Mouse (Mus musculus) midbrain, embryonic 16.5 days (tissue): ENCODE measurements around the gene Odf3b. TPM values are rescaled to one million over a fixed set of nuclear protein-coding genes. Genes with fewer than 3 reads are reported as not detected.

Experiments used
- ATAC-seq: fragments of 200-750 bp; cut with Nextera tagmentation; 2 replicates; pipeline ENCODE4 v1.8.0; 2017; ENCODE audit warnings: moderate TSS enrichment
- H3K27ac ChIP-seq: fragments of 300-500 bp; sonication (generic); 2 replicates; pipeline ENCODE4 v1.5.1; 2014; ENCODE audit warnings: mild to moderate bottlenecking, low read length, mixed read lengths
- H3K27me3 ChIP-seq: fragments of 300-500 bp; sonication (generic); 2 replicates; pipeline ENCODE4 v1.6.1; 2014; ENCODE audit warnings: low read depth, low read length, mixed read lengths; ENCODE audit not compliant: control insufficient read depth, insufficient read depth
- H3K36me3 ChIP-seq: fragments of 300-500 bp; sonication (generic); 2 replicates; pipeline ENCODE4 v1.6.1; 2014; ENCODE audit warnings: mild to moderate bottlenecking, low read length, moderate library complexity, mixed read lengths; ENCODE audit not compliant: control insufficient read depth, insufficient read depth
- H3K4me1 ChIP-seq: fragments of 300-500 bp; sonication (generic); 2 replicates; pipeline ENCODE4 v1.6.1; 2014; ENCODE audit warnings: mild to moderate bottlenecking, low read length, mixed read lengths; ENCODE audit not compliant: control insufficient read depth, insufficient read depth
- H3K4me2 ChIP-seq: fragments of 300-500 bp; sonication (generic); 2 replicates; pipeline ENCODE4 v1.6.1; 2014; ENCODE audit warnings: mild to moderate bottlenecking, low read length, mixed read lengths
- H3K4me3 ChIP-seq: fragments of 300-500 bp; sonication (generic); 2 replicates; pipeline ENCODE4 v1.5.1; 2014; ENCODE audit warnings: low read depth, mild to moderate bottlenecking, low read length, moderate library complexity, mixed read lengths
- H3K9ac ChIP-seq: fragments of 300-500 bp; sonication (generic); 2 replicates; pipeline ENCODE4 v1.6.1; 2014; ENCODE audit warnings: low read depth, low read length, mixed read lengths
- H3K9me3 ChIP-seq: fragments of 300-500 bp; sonication (generic); replicated peaks from 2 replicates; pipeline ENCODE4 v1.6.1; 2014; ENCODE audit warnings: mild to moderate bottlenecking, low read length, mixed read lengths; ENCODE audit not compliant: control insufficient read depth, poor library complexity, severe bottlenecking
- WGBS: fragments of 180-500 bp; shearing (Covaris S2); extraction: QIAGEN DNeasy Blood & Tissue Kit; methylation state at CpG from one replicate; pipeline ENCODE4 v1.1.7; 2014; 5-methylcytosine and 5-hydroxymethylcytosine counted together
- polyA plus RNA-seq: library from polyadenylated mRNA; unstranded; fragments of >200 nt; fragmentation: Nextera tagmentation; extraction: Ambion mirVana; gene quantifications from 2 replicates; pipeline ENCODE4 v1.2.1, GENCODE M21; 2015

Gene Odf3b
- polyA plus RNA-seq, 1 experiment from 2014 or later: 5.5 TPM

- ATAC-seq: no peak
- 95% methylated on average over 12 of the region's 12 CpGs for WGBS
- H3K9me3 ChIP-seq: no peaks in the 10 kb centered on the region
- H3K4me3 ChIP-seq: no peak overlapping the region
- no peaks in the 10 kb centered on the region for H3K27me3 ChIP-seq
- no peak overlapping the region for H3K9ac ChIP-seq
- H3K4me2 ChIP-seq: no peak overlapping the region
- H3K36me3 ChIP-seq: peaks cover 21% of the 10 kb centered on the region; the same call in 1 of the 2 replicates
- H3K4me1 ChIP-seq: peaks cover 25% of the 10 kb centered on the region
- H3K27ac ChIP-seq: no peak overlapping the region
Measured at GRCm38 (mm10) chr15:89352795-89353194, 26.3 kb downstream of the Odf3b start.

GRCm38 (mm10) chr15:89352054-89352453 lies 27.0 kb downstream of the Odf3b start:
- no peaks in the 10 kb centered on the region for H3K27me3 ChIP-seq
- 92% methylated on average over 14 of the region's 14 CpGs for WGBS
- H3K4me2 ChIP-seq: no peak overlapping the region
- no peak overlapping the region for H3K9ac ChIP-seq
- no peak overlapping the region for H3K4me3 ChIP-seq
- H3K9me3 ChIP-seq: no peaks in the 10 kb centered on the region
- H3K4me1 ChIP-seq: peaks cover 19% of the 10 kb centered on the region
- no peak overlapping the region for H3K27ac ChIP-seq
- ATAC-seq: no peak
- peaks cover 21% of the 10 kb centered on the region; the same call in 1 of the 2 replicates for H3K36me3 ChIP-seq

- H3K4me1 ChIP-seq: peaks cover 11% of the 10 kb centered on the region
- H3K9ac ChIP-seq: no peak overlapping the region
- no peak overlapping the region for H3K4me3 ChIP-seq
- H3K27me3 ChIP-seq: no peaks in the 10 kb centered on the region
- WGBS: 90% methylated on average over 15 of the region's 15 CpGs
- no peaks in the 10 kb centered on the region for H3K9me3 ChIP-seq
- peaks cover 21% of the 10 kb centered on the region; the same call in 1 of the 2 replicates for H3K36me3 ChIP-seq
- no peak overlapping the region for H3K4me2 ChIP-seq
- H3K27ac ChIP-seq: no peak overlapping the region
- ATAC-seq: no peak
Measured at GRCm38 (mm10) chr15:89351302-89351701, 27.8 kb downstream of the Odf3b start.

GRCm38 (mm10) chr15:89350447-89350846 lies 28.6 kb downstream of the Odf3b start:
- H3K27me3 ChIP-seq: no peaks in the 10 kb centered on the region
- peaks cover 11% of the 10 kb centered on the region for H3K4me1 ChIP-seq
- H3K36me3 ChIP-seq: peaks cover 21% of the 10 kb centered on the region; the same call in 1 of the 2 replicates
- no peaks in the 10 kb centered on the region for H3K9me3 ChIP-seq
- no peak overlapping the region for H3K4me3 ChIP-seq
- H3K4me2 ChIP-seq: no peak overlapping the region
- no peak overlapping the region for H3K27ac ChIP-seq
- no peak for ATAC-seq
- WGBS: 92% methylated on average over 5 of the region's 5 CpGs
- H3K9ac ChIP-seq: no peak overlapping the region

- 92% methylated on average over 3 of the region's 3 CpGs for WGBS
Measured at GRCm38 (mm10) chr15:89343325-89343724, 35.8 kb downstream of the Odf3b start.

GRCm38 (mm10) chr15:89341678-89342077 lies 37.4 kb downstream of the Odf3b start:
- Histone ChIP-seq H3K4me3 (no peak overlapping the region), H3K4me2 (no peak overlapping the region), H3K9me3 (no peaks in the 10 kb centered on the region), H3K36me3 (no peaks in the 10 kb centered on the region), H3K27me3 (no peaks in the 10 kb centered on the region), H3K4me1 (no peaks in the 10 kb centered on the region), H3K27ac (no peak overlapping the region), H3K9ac (no peak overlapping the region)
- 36% methylated on average over 1 of the region's 1 CpGs for WGBS
- ATAC-seq: no peak

More at GRCm38 (mm10) chr15:89343325-89343724, 35.8 kb downstream of the Odf3b start:
- Histone ChIP-seq H3K36me3 (no peaks in the 10 kb centered on the region), H3K4me2 (no peak overlapping the region), H3K4me3 (no peak overlapping the region), H3K9me3 (no peaks in the 10 kb centered on the region), H3K9ac (no peak overlapping the region), H3K27ac (no peak overlapping the region), H3K27me3 (no peaks in the 10 kb centered on the region), H3K4me1 (no peaks in the 10 kb centered on the region)
- ATAC-seq: no peak

GRCm38 (mm10) chr15:89340136-89340535 lies 38.9 kb downstream of the Odf3b start:
- WGBS: 90% methylated on average over 3 of the region's 3 CpGs
- H3K4me1 ChIP-seq: no peaks in the 10 kb centered on the region

GRCm38 (mm10) chr15:89339696-89340095 lies 39.4 kb downstream of the Odf3b start:
- H3K9ac ChIP-seq: no peak overlapping the region
- no peak for ATAC-seq
- H3K4me1 ChIP-seq: no peaks in the 10 kb centered on the region
- WGBS: 93% methylated on average over 2 of the region's 2 CpGs
- H3K27ac ChIP-seq: no peak overlapping the region
- no peaks in the 10 kb centered on the region for H3K9me3 ChIP-seq
- H3K27me3 ChIP-seq: no peaks in the 10 kb centered on the region
- H3K4me2 ChIP-seq: no peak overlapping the region
- H3K4me3 ChIP-seq: no peak overlapping the region
- H3K36me3 ChIP-seq: no peaks in the 10 kb centered on the region

More at GRCm38 (mm10) chr15:89340136-89340535, 38.9 kb downstream of the Odf3b start:
- Histone ChIP-seq H3K9ac (no peak overlapping the region), H3K27me3 (no peaks in the 10 kb centered on the region), H3K4me2 (no peak overlapping the region), H3K4me3 (no peak overlapping the region), H3K36me3 (no peaks in the 10 kb centered on the region), H3K27ac (no peak overlapping the region), H3K9me3 (no peaks in the 10 kb centered on the region)
- ATAC-seq: no peak

- ATAC-seq: no peak
- H3K9ac ChIP-seq: no peak overlapping the region
Measured at GRCm38 (mm10) chr15:89336422-89336821, 42.7 kb downstream of the Odf3b start.

More at GRCm38 (mm10) chr15:89336422-89336821, 42.7 kb downstream of the Odf3b start:
- Histone ChIP-seq H3K27ac (no peak overlapping the region), H3K36me3 (no peaks in the 10 kb centered on the region), H3K4me1 (no peaks in the 10 kb centered on the region), H3K27me3 (no peaks in the 10 kb centered on the region), H3K4me3 (no peak overlapping the region), H3K9me3 (no peaks in the 10 kb centered on the region), H3K4me2 (no peak overlapping the region)
- 90% methylated on average over 14 of the region's 14 CpGs for WGBS
